Mouse (Mus musculus) kidney, embryonic 14.5 days (tissue): ENCODE data around the gene Iqcd. TPM values are rescaled to one million over a fixed set of nuclear protein-coding genes. Genes with fewer than 3 reads are reported as not detected.

ENCODE experiments used
- ATAC-seq: fragments of 200-750 bp; cut with Nextera tagmentation; 2 replicates; pipeline ENCODE4 v1.8.0; 2017; ENCODE audit warnings: moderate number of reproducible peaks, mild to moderate bottlenecking, moderate TSS enrichment, moderate library complexity; ENCODE audit not compliant: low FRiP score, low TSS enrichment
- H3K27ac ChIP-seq: fragments of 300-500 bp; sonication (generic); 2 replicates; pipeline ENCODE4 v1.5.1; 2014; ENCODE audit warnings: low read depth, mild to moderate bottlenecking, low read length, moderate library complexity, mixed read lengths
- H3K27me3 ChIP-seq: fragments of 300-500 bp; sonication (generic); 2 replicates; pipeline ENCODE4 v1.6.1; 2014; ENCODE audit warnings: mild to moderate bottlenecking, low read length; ENCODE audit not compliant: control insufficient read depth, insufficient read depth
- H3K36me3 ChIP-seq: fragments of 300-500 bp; sonication (generic); 2 replicates; pipeline ENCODE4 v1.6.1; 2014; ENCODE audit warnings: low read length, mixed read lengths; ENCODE audit not compliant: control insufficient read depth, insufficient read depth
- H3K4me1 ChIP-seq: fragments of 300-500 bp; sonication (generic); 2 replicates; pipeline ENCODE4 v1.6.1; 2014; ENCODE audit warnings: low read length, mixed read lengths; ENCODE audit not compliant: control insufficient read depth, insufficient read depth
- H3K4me2 ChIP-seq: fragments of 300-500 bp; sonication (generic); replicated peaks from 2 replicates; pipeline ENCODE4 v1.6.1; 2014; ENCODE audit warnings: low read depth, mild to moderate bottlenecking, low read length
- H3K4me3 ChIP-seq: fragments of 300-500 bp; sonication (generic); 2 replicates; pipeline ENCODE4 v1.5.1; 2014; ENCODE audit warnings: mild to moderate bottlenecking, low read length
- H3K9ac ChIP-seq: fragments of 300-500 bp; sonication (generic); 2 replicates; pipeline ENCODE4 v1.6.1; 2014; ENCODE audit warnings: low read depth, mild to moderate bottlenecking, low read length, moderate library complexity
- H3K9me3 ChIP-seq: fragments of 300-500 bp; sonication (generic); 2 replicates; pipeline ENCODE4 v1.6.1; 2016; ENCODE audit warnings: low read length; ENCODE audit not compliant: control insufficient read depth
- WGBS: fragments of 180-500 bp; shearing (Covaris S2); extraction: QIAGEN DNeasy Blood & Tissue Kit; methylation state at CpG from one replicate; pipeline ENCODE4 v1.1.7; 2014; 5-methylcytosine and 5-hydroxymethylcytosine counted together
- polyA plus RNA-seq: library from polyadenylated mRNA; unstranded; fragments of >200 nt; fragmentation: Nextera tagmentation; extraction: Ambion mirVana; gene quantifications from 2 replicates; pipeline ENCODE4 v1.2.1, GENCODE M21; 2014

Iqcd gene
- polyA plus RNA-seq, 1 experiment from 2014 or later, result 1.4 TPM

DNA sequence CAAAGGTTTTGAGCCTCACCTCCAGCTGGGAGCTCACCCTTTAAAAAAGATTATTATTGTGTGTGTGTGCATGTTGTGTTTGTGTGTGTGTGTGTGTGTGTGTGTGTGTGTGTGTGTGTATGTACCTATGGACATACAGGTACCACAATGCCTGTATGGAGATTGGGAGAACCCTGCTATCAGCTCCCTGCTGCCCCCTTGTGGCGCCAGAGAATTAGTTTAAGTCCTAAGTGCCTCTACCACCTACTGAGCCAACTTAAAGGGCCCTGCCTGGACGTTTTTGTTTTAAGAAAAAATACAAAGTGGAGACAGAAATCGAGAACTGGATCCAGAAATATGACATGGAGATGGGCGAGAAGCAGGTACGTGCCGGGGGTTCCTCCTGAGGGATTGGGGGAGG, 16.0 kb downstream of the Iqcd start:
- H3K36me3 ChIP-seq, result no peaks in the 10 kb centered on the region; the same call in 1 of the 2 replicates
- peak overlapping the region; percentile 54 for H3K4me2 ChIP-seq
- H3K4me1 ChIP-seq, result peaks cover 7% of the 10 kb centered on the region; the same call in 1 of the 2 replicates
- ATAC-seq, result no peak
- WGBS, result 2% methylated on average over 6 of the region's 6 CpGs
- H3K27me3 ChIP-seq, result no peaks in the 10 kb centered on the region
- no peaks in the 10 kb centered on the region for H3K9me3 ChIP-seq
- peak overlapping the region; percentile 32; the same call in 1 of the 2 replicates for H3K4me3 ChIP-seq
- H3K9ac ChIP-seq, result peak overlapping the region; percentile 45; the same call in 1 of the 2 replicates
- H3K27ac ChIP-seq, result no peak overlapping the region

DNA sequence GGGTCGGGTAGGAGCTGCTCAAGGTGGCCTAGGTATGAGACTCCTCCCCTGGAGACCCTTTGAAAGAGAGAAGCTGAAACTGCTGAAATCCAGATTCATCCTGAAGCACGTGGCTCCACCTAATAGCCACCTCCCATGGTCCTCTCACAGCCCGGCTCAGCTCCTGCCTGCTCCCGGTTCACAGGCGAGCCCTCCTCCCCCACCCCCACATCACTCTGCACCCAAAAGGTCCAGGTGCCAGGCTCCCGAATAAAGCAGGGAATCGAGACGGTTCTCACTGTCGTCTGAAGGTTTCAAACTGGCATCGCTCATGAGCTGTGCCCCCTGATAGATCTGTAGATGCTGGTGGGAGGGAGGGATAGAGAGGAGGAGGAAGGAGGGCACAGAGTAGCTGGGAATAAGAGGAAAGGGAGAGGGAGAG, 16.4 kb downstream of the Iqcd start:
- ATAC-seq, result peak; percentile 34
- H3K27ac ChIP-seq, result no peak overlapping the region
- peak overlapping the region; percentile 45; the same call in 1 of the 2 replicates for H3K9ac ChIP-seq
- H3K9me3 ChIP-seq, result no peaks in the 10 kb centered on the region
- 6% methylated on average over 10 of the region's 10 CpGs for WGBS
- H3K36me3 ChIP-seq, result no peaks in the 10 kb centered on the region; the same call in 1 of the 2 replicates
- H3K4me2 ChIP-seq, result peak overlapping the region; percentile 54
- H3K4me3 ChIP-seq, result peak overlapping the region; percentile 32
- no peaks in the 10 kb centered on the region for H3K27me3 ChIP-seq
- peaks cover 7% of the 10 kb centered on the region; the same call in 1 of the 2 replicates for H3K4me1 ChIP-seq

DNA sequence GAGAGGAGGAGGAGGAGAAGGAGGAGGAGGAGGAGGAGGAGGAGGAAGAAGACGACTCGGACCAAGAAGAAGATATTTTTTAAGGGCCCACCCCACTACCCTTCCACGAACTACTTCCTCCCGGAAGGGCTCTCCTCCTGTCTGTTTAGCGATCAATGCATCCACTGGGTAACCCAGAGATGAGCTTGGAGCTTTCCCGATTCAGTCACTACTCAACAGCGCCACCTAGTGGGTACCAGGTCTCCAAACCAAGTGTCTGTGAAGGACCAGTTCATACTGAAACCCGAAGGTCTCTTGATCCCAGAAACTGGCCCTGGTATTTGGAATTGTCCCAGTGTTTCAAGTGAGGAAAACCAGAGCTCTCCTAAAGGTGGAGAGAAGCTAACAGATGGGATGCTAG, 16.9 kb downstream of the Iqcd start:
- ATAC-seq, result peak; percentile 76
- Histone ChIP-seq H3K4me2 (peak overlapping the region; percentile 54), H3K4me3 (peak overlapping the region; percentile 32), H3K36me3 (no peaks in the 10 kb centered on the region; the same call in 1 of the 2 replicates), H3K27me3 (no peaks in the 10 kb centered on the region), H3K4me1 (peaks cover 7% of the 10 kb centered on the region; the same call in 1 of the 2 replicates), H3K9ac (0 out of 2 replicates have a peak overlapping the region, but pooled peaks have one; percentile 45), H3K9me3 (no peaks in the 10 kb centered on the region), H3K27ac (no peak overlapping the region)
- WGBS, result 4% methylated on average over 8 of the region's 8 CpGs

DNA sequence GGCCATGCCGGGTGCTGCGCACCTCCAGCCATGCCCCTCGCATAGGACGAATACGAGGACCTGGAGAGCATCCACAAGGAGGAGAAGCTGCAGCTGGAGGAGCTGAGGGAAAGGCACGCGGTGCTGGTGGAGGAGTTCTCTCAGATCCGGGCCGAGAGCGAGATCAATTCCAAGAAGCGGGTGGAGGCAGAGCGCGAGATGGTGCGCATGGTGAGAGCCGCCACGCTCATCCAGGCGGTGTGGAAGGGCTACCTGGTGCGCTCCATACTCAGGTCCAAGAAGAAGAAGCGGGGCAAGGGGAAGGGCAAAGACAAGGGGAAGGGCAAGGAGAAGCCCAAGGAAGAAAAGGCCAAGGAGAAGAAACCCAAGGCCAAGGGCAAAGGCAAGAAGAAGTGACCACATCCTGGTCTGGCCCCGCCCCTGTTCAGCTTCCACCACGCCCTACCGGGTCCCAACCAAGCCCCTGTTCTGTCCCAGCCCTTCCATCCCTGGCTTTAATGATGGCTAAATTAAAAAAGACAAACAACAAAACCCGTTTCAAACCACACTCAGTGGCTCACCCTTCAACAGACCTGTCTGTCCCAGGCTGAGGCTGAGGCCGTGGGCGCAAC, 17.9 kb downstream of the Iqcd start:
- no peak for ATAC-seq
- H3K36me3 ChIP-seq, result no peaks in the 10 kb centered on the region; the same call in 1 of the 2 replicates
- no peaks in the 10 kb centered on the region for H3K9me3 ChIP-seq
- 73% methylated on average over 25 of the region's 25 CpGs for WGBS
- no peak overlapping the region for H3K4me3 ChIP-seq
- H3K27ac ChIP-seq, result no peak overlapping the region
- H3K4me2 ChIP-seq, result no peak overlapping the region
- H3K27me3 ChIP-seq, result no peaks in the 10 kb centered on the region
- peaks cover 16% of the 10 kb centered on the region for H3K4me1 ChIP-seq
- no peak overlapping the region for H3K9ac ChIP-seq

DNA sequence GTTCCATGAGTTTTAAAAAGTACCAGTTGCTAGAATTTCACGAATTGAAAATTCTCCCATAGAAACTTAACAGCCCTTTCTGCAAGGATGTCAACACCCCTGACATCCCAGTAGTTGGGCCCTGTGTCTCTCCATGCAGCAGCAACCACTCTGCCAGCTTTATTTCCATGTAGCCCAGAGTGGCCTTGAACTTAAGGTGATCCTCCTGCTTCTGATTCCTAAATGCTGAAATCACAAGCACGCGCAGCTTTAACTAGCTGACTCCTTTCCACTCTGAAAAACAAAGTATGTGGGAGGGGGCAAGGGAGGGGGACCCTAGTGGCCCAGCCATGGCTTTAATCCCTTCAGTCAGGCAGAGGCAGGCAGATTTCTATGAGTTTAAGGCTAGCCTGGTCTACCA, 18.5 kb downstream of the Iqcd start:
- Histone ChIP-seq H3K4me1 (peaks cover 17% of the 10 kb centered on the region), H3K36me3 (no peaks in the 10 kb centered on the region; the same call in 1 of the 2 replicates), H3K9ac (no peak overlapping the region), H3K9me3 (no peaks in the 10 kb centered on the region), H3K27me3 (no peaks in the 10 kb centered on the region), H3K4me2 (no peak overlapping the region), H3K27ac (no peak overlapping the region), H3K4me3 (no peak overlapping the region)
- 83% methylated on average over 3 of the region's 3 CpGs for WGBS
- ATAC-seq, result no peak

DNA sequence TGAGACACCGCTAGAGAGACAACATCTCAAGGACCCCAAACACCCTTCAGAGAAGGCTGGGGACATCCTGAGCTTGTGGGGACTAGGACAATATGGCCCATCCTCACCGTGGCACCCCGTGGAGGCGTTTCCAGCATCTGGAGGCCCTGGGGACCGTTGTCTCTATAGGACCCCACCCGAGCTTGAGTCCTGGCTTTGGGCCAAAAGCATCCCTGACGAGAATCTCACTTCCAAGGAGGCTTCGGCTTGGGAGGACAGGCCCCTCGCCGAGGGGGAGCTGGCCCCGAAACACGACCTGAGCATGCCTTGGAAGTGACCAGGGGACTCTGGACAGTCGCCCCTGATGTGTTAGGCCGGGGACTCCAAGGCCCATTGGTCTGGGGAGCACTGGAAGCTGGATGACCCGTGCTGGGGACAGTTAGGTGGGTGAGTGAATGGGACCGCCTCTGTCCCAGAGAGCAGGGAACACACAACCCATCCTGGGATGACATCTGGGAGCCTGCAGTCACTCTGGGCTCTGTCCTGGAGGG, 20.5 kb downstream of the Iqcd start:
- Histone ChIP-seq H3K4me1 (peaks cover 21% of the 10 kb centered on the region), H3K27me3 (no peaks in the 10 kb centered on the region), H3K4me2 (no peak overlapping the region), H3K27ac (no peak overlapping the region), H3K9ac (no peak overlapping the region), H3K4me3 (no peak overlapping the region), H3K9me3 (no peaks in the 10 kb centered on the region), H3K36me3 (no peaks in the 10 kb centered on the region; the same call in 1 of the 2 replicates)
- WGBS, result 84% methylated on average over 16 of the region's 16 CpGs
- ATAC-seq, result no peak

DNA sequence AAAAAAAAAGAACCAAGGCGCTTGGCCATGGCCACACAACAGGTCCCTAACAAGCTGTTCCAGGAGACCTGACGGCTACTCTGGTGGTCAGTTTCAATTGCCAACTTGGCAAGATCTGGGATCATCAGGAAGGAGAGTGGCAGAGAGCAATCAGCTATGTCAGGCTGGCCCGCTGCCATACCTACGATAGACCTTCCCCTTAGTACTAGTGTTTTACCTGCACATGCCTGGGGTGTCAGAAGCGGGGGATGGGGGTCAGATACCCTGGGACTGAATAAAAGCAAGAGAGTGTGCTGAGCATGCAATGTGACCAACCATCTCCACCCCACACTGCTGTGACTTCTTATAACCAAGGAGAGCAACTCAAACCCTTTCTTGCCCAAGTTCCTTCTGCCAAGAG, 22.1 kb downstream of the Iqcd start:
- Histone ChIP-seq H3K9ac (no peak overlapping the region), H3K9me3 (no peaks in the 10 kb centered on the region), H3K36me3 (no peaks in the 10 kb centered on the region; the same call in 1 of the 2 replicates), H3K27ac (no peak overlapping the region), H3K27me3 (no peaks in the 10 kb centered on the region), H3K4me1 (peaks cover 14% of the 10 kb centered on the region), H3K4me3 (no peak overlapping the region; the same call in 1 of the 2 replicates), H3K4me2 (no peak overlapping the region)
- WGBS, result 89% methylated on average over 5 of the region's 5 CpGs
- ATAC-seq, result no peak

DNA sequence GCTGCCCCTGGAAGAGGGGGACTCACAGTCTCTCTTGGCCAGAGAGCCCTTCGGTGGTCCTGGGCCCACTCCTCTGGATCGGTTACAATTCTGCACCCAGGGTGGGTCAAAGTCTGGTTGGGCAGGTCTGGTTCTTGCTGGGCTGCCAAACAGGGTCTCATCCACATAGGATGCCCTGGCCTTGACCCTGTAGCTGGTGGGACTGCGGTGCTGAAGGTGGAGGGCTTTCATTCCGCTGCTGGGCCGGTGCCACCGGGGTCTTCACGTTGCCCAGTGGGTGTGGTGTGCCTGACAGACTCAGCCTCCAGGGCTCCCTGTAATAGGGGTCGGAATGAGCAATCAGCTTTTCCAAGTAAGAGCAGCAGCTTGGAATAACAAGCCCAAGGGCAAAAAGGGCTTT, 22.6 kb downstream of the Iqcd start:
- no peak for ATAC-seq
- no peaks in the 10 kb centered on the region for H3K9me3 ChIP-seq
- H3K4me3 ChIP-seq, result peak overlapping the region; percentile 68
- H3K4me1 ChIP-seq, result peaks cover 14% of the 10 kb centered on the region
- H3K9ac ChIP-seq, result peak overlapping the region; percentile 50; the same call in 1 of the 2 replicates
- H3K27ac ChIP-seq, result no peak overlapping the region
- WGBS, result 60% methylated on average over 8 of the region's 8 CpGs
- no peaks in the 10 kb centered on the region for H3K27me3 ChIP-seq
- H3K36me3 ChIP-seq, result no peaks in the 10 kb centered on the region; the same call in 1 of the 2 replicates
- peak overlapping the region; percentile 74 for H3K4me2 ChIP-seq

DNA sequence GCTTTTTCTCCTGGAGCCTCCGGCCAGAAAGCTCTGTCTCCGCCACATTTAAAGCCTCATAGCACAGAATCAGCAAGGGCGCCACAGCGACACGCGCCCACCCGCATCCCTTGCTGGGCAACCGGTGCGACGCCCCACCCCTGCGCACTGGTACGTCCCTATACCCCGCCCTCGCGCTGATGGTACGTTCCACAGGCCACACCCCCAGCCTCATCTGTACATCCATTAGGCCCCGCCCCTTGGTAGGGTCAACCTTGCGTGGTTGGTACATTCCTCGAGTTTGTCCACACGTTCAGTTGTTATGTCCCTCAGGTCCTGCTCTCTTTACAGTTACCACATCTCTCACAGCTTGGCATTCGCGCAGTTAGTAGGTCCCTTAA, 23.6 kb downstream of the Iqcd start, which contains the start of the genes Rita1 and Ddx54:
Gene Rita1 (minus strand): TSS at position 148 of the 380 bp plus-strand sequence.
Gene Ddx54 (plus strand): TSS at position 298 of the 380 bp plus-strand sequence.
- ATAC-seq, result peak; percentile 86
- Histone ChIP-seq H3K27ac (peak within 1 kb of the TSS; percentile 70), H3K4me2 (peak within 1 kb of the TSS; percentile 79), H3K9ac (peak within 1 kb of the TSS; percentile 65), H3K27me3 (no peaks in the 10 kb centered on the region), H3K4me3 (peak within 1 kb of the TSS; percentile 68), H3K9me3 (no peaks in the 10 kb centered on the region), H3K4me1 (peaks cover 14% of the 10 kb centered on the region), H3K36me3 (peaks cover 5% of the 10 kb centered on the region; the same call in 1 of the 2 replicates)
- under 1% methylated on average over 22 of the region's 22 CpGs for WGBS
